Mouse (Mus musculus) layer of hippocampus, adult 2 months (tissue): ENCODE measurements at regions not wholly inside any gene's neighbourhood (a gene's known extent, or its start where the extent isn't known, plus 50 kb on each side); places are given as distances from the start of the nearest gene placed in this dataset.

Source experiments
- DNase-seq, 2 experiments: peaks; one replicate each; pipeline ENCODE4 v3.0.0; 2022; ENCODE audit warnings: low spot score in 2 of 2
- H3K27ac ChIP-seq: fragments of 200-600 bp; 2 replicates; pipeline ENCODE4 v1.8.1; 2022
- H3K4me3 ChIP-seq: fragments of 200-600 bp; 2 replicates; pipeline ENCODE4 v1.8.1; 2022; ENCODE audit warnings: mild to moderate bottlenecking
- CTCF ChIP-seq: fragments of 200-600 bp; conservative IDR thresholded peaks from 2 replicates; pipeline ENCODE4 v1.8.1; 2022; ENCODE audit warnings: antibody characterized with exemption, mild to moderate bottlenecking, moderate library complexity

GRCm38 (mm10) chr4:47534959-47535358 lies 60.5 kb downstream of the Sec61b start:
- DNase-seq = no peak
- no peak overlapping the region for H3K4me3 ChIP-seq
- TF ChIP-seq CTCF = no peak
- no peak overlapping the region for H3K27ac ChIP-seq

GRCm38 (mm10) chr4:47567694-47568093 lies 93.2 kb downstream of the Sec61b start:
- no peak overlapping the region for H3K4me3 ChIP-seq
- DNase-seq = no peak
- no peak overlapping the region for H3K27ac ChIP-seq
- TF ChIP-seq CTCF = no peak

DNA sequence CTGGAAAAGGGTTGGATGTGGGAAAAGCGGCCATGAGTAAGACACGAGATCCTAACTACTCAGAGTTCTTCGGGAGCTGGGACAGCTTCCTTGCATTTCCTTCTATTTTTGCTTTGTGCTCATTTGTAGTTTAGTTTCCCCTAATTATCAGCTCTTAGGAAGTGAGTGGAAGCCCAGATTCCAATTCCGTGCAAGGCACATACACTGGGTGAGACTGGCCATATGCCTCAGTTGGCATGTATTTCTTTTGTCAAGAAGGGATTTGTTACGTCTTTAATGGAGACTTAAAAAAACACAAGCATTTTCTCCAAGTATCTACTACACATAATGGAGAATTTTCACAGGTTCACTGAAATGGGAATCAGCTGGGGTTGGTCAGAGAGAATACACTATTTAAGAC lies 96.4 kb downstream of the Sec61b start:
- Histone ChIP-seq H3K4me3 (no peak overlapping the region), H3K27ac (no peak overlapping the region)
- no peak for TF ChIP-seq CTCF
- DNase-seq = peak in 1 of 2 experiments; percentile 25

- Histone ChIP-seq H3K27ac (no peak overlapping the region), H3K4me3 (no peak overlapping the region)
- TF ChIP-seq CTCF = no peak
- peak in 1 of 2 experiments; percentile 14 for DNase-seq
Observed at GRCm38 (mm10) chr4:47576011-47576410, 101.6 kb downstream of the Sec61b start.

- H3K4me3 ChIP-seq = no peak overlapping the region
- peak; percentile 82 for TF ChIP-seq CTCF
- DNase-seq = peak; percentile 29 to 51
- H3K27ac ChIP-seq = no peak overlapping the region
Observed at GRCm38 (mm10) chr4:47577490-47577889, 103.0 kb downstream of the Sec61b start.

DNA sequence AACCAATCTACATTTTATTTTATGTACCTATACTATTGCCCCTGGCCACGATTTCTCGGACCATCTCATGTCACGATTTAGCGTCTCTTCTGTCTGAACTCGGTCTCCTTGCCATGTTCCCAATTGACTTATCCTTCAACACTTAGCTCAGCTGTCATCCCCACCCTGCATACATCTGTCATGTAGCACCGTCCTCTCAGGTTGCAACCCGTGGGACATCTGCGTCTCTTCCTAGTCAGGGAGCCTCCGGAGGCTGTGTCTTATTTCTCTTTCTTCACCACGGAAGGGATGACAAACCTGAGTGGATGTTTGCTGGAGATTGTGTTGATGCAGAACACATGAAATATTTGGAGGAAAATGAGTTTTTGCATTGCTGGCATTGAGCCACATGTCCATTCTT lies 104.2 kb downstream of the Sec61b start:
- no peak for DNase-seq
- Histone ChIP-seq H3K27ac (no peak overlapping the region), H3K4me3 (no peak overlapping the region)
- no peak for TF ChIP-seq CTCF

DNA sequence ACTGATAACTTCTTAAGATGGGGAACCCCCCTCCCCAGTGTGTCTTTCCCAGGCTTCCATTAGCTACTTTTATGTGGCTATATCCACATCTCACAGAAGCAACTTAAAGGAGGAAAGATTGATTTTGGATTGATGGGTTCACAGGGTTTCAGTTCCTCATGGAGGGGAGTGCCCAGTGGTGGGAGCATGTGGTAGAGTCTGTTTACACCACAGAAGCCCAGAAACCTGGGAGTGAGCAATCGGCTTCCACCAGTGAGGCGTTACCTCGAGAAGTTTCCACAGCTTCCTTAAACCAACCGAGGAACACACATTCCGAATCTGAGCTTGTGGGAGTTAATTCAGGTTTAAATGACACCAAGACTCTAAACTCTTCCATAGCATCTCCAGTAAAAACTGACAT lies 106.1 kb downstream of the Sec61b start:
- no peak for TF ChIP-seq CTCF
- no peak for DNase-seq
- no peak overlapping the region for H3K4me3 ChIP-seq
- H3K27ac ChIP-seq = no peak overlapping the region

- Histone ChIP-seq H3K27ac (no peak overlapping the region), H3K4me3 (no peak overlapping the region)
- DNase-seq = no peak
- no peak for TF ChIP-seq CTCF
Observed at GRCm38 (mm10) chr4:47587256-47587655, 112.8 kb downstream of the Sec61b start.

GRCm38 (mm10) chr4:47592271-47592986 lies 118.0 kb downstream of the Sec61b start:
- DNase-seq = no peak
- no peak overlapping the region for H3K4me3 ChIP-seq
- no peak overlapping the region for H3K27ac ChIP-seq
- no peak for TF ChIP-seq CTCF

- DNase-seq = no peak
- H3K27ac ChIP-seq = no peak overlapping the region
- no peak overlapping the region for H3K4me3 ChIP-seq
- no peak for TF ChIP-seq CTCF
Observed at GRCm38 (mm10) chr4:47593155-47593554, 118.7 kb downstream of the Sec61b start.

DNA sequence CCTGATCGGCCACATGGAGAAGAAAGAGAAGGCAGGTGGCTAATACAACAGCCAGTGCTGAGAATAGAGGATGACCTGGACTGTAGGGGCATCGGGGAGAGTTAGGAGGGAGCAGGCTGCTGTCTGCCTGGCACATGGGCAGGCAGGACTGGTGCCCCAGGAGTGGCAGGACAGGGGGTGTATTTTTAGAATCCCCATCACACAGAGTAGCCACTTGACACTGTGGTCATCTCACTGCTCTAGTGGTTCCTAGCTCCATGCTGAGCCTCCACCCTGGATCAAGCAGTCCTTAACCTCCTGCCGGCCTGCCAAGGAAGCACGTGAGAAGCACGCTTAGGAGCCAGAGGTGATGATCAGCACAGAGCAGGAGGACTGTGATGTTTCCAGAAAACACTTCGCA lies 119.7 kb downstream of the Sec61b start:
- Histone ChIP-seq H3K4me3 (no peak overlapping the region), H3K27ac (no peak overlapping the region)
- TF ChIP-seq CTCF = no peak
- no peak for DNase-seq

DNA sequence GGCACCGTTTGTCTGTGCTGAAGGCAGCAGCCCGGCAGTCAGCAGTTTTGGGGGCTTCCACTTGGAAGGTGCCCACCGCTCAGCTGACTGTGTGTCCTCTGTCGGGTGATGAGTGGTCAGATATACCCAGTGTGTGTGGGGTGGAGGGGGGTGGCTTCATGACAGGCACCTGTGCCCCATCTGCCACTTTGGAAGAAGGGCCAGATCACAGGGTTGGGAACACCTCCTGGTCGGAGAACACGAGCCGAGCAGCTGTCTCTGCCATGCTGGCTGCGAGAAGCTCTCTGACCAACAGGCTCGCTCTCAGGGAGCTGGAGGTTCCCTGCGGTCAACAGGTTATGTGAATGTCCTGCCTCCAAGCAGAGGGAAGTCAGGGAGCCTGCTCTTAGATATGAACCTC lies 121.4 kb downstream of the Sec61b start:
- no peak overlapping the region for H3K4me3 ChIP-seq
- H3K27ac ChIP-seq = no peak overlapping the region
- no peak for DNase-seq
- no peak for TF ChIP-seq CTCF

DNA sequence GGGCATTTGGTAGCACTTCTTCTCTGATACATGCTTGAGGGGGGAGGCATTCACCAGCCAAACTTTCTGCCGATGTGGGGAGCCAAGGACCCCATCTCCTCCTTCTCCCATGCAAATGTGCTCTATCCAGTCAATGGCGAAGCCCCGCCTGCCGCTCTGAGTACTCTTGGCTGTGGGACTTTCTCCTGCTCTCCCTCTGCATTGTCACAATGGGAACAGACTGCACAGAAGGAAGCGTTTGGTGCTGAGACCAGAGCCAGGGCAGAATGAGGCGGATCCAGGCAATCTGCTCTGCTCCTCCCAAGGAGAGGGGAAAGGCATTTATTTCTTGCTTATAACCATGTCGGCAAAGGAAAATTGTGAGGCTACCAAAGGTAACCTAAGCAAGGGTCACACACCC lies 123.1 kb downstream of the Sec61b start:
- TF ChIP-seq CTCF = no peak
- H3K27ac ChIP-seq = peak overlapping the region; percentile 18; the same call in 1 of the 2 replicates
- peak; percentile 44 to 58 for DNase-seq
- no peak overlapping the region for H3K4me3 ChIP-seq

DNA sequence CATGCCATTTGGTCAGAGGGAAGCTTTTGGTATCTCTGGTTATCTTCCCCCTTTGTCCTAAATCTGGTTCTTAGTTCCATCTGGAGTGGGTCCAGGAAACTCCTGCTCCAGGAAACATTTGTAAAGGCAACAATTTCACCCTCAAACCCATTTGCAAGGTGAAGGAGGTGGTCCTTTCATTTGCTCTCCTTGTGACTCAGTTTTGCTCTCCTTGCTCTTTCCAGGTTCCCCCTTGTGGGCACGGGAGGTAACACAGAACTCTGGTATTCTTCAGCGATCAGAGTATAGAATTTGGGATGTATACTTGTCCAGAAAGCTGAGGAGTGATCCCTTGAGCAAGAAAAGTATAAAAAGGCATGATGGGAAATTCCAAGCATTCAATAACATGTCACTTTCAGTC lies 123.8 kb downstream of the Sec61b start:
- Histone ChIP-seq H3K27ac (peak overlapping the region; percentile 36; the same call in 1 of the 2 replicates), H3K4me3 (no peak overlapping the region)
- peak in 1 of 2 experiments; percentile 32 for DNase-seq
- peak; percentile 78 for TF ChIP-seq CTCF
